Mouse (Mus musculus): ENCODE measurements around the gene Grin3b.
A peak's percentile ranks its signal among the peaks of the same experiment; 100 is the strongest.

The Grin3b gene

DNA sequence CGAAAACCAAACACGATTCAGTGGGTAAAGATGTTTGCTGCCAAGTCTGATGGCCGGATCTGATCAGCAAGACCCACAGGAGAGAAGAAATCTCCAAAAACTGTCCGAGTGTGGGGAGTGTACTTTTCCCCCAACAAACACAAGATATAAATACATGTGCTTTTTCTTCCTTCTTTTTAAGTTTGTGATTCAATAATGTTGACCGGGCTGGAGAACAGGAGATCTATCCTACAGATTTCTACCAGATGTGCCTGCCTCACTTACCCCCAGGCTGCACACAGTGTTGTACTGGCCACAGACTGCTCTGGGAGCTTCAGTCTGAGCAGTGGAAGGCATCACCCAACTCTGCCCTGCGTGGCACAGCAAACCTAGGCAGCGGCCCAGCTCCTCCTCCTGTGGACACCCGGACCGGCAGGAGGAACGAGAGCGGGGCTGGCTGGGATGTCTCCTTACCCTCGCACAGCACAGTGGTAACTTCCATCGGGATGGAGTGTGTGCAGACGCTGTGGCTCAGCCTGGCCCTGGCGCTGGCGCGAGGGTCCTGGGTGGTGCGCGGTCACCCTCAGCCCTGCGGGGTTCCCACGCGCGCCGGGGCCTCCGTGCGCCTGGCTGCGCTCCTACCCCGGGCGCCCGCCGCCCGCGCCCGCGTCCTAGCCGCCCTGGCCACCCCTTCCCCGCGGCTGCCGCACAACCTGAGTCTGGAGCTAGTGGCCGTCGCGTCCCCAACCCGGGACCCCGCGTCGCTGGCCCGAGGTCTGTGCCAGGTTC lies at the start of gene Grin3b:
Gene Grin3b, plus strand, starts transcription at position 301 of the 768 bp plus-strand sequence.
- no peak for DNase-seq (ENCODE audit: low spot score in 2 of 2)

GRCm38 (mm10) chr10:79920958-79921535 lies 49.5 kb upstream of the Grin3b start, which contains the start of gene R3hdm4:
Gene R3hdm4 (minus strand): TSS chr10:79921208.
- DNase-seq (ENCODE audit: low spot score in 2 of 2), result no peak

DNA sequence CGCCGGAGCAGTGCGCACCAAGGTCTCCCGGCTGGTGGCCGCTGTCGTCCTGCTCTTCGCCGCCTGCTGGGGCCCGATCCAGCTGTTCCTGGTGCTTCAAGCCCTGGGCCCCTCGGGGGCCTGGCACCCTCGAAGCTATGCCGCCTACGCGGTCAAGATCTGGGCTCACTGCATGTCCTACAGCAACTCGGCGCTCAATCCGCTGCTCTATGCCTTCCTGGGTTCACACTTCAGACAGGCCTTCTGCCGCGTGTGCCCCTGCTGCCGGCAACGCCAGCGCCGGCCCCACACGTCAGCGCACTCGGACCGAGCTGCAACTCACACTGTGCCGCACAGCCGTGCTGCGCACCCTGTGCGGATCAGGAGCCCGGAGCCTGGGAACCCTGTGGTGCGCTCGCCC lies 48.9 kb upstream of the Grin3b start:
- DNase-seq (ENCODE audit: low spot score in 2 of 2), result no peak

- peak; percentile 84 to 95 for DNase-seq (ENCODE audit: low spot score in 2 of 2)
These were observed 45.3 kb upstream of the Grin3b start for GRCm38 (mm10) chr10:79924998-79925784.

DNA sequence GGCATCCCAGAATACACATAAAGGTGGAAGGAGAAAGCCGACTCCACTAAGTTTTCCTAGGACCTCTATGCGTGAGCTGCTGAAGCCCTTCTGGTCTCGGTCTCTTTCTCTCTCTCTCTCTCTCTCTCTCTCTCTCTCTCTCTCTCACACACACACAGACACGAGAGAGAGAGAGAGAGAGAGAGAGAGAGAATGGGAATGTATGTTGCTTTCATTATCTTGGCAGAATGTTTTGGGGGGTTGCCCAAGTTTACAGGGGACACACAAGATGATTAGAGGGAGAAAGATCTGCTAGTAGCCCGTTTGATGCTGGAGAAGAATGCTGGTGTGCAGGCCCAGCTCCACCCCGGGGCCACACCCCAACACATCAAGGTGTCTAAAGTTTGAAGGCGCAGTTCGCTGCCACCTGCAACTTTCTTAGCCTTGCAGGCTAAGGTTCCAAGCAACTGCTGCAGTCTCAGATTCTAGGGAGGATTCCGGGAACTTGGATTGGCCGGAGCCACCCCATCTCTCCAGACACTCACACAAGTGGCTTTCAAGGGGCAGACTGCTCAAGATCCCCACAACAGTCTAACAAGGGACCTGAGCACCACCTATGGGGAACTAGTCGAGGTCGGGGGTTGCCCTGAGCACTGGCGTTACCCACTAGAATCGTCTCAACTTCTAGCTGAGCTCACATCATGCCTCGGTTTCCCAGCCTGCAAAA lies 44.6 kb upstream of the Grin3b start:
- no peak for DNase-seq (ENCODE audit: low spot score in 2 of 2)

GRCm38 (mm10) chr10:79926491-79927323 lies 43.8 kb upstream of the Grin3b start, which contains the start of gene Arid3a:
Gene Arid3a (plus strand): TSS chr10:79927043.
- peak; percentile 89 to 92 for DNase-seq (ENCODE audit: low spot score in 2 of 2)

DNA sequence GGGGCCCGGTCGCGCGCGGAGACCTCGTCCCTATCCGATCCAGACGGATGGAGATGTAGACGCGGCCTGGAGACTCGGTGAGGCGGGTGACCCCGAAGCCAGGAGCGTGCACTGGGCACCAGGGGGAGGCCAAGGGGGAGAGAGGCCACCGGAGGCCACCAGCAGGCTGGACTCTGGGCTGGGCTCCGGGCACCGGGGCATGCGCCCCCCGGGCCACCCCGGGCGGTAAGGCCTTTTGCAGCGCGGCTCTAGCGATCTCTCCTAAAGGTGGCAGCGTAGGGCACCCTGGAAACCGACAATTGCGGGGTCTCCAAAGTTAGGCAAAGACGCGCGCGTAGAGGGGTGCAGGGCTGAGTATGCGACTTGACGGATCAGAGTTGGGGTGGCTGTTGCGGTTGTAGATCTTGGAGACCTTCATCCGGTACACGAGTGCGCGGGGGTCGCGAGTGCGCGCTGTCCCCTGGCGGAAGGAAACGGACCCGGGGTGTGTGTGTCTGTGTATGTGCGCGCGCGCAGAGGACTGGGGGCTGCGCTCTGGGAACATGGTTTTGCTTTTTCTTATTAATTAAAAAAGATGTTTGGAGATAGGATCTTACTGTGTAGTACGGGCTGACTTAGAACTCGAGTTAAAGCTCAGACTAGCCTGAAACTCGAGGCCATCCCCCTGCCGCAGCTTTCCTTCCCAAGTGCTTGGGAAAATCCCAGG lies 43.0 kb upstream of the Grin3b start:
- no peak for DNase-seq (ENCODE audit: low spot score in 2 of 2)

GRCm38 (mm10) chr10:79928030-79928694 lies 42.4 kb upstream of the Grin3b start:
- no peak for DNase-seq (ENCODE audit: low spot score in 2 of 2)

DNA sequence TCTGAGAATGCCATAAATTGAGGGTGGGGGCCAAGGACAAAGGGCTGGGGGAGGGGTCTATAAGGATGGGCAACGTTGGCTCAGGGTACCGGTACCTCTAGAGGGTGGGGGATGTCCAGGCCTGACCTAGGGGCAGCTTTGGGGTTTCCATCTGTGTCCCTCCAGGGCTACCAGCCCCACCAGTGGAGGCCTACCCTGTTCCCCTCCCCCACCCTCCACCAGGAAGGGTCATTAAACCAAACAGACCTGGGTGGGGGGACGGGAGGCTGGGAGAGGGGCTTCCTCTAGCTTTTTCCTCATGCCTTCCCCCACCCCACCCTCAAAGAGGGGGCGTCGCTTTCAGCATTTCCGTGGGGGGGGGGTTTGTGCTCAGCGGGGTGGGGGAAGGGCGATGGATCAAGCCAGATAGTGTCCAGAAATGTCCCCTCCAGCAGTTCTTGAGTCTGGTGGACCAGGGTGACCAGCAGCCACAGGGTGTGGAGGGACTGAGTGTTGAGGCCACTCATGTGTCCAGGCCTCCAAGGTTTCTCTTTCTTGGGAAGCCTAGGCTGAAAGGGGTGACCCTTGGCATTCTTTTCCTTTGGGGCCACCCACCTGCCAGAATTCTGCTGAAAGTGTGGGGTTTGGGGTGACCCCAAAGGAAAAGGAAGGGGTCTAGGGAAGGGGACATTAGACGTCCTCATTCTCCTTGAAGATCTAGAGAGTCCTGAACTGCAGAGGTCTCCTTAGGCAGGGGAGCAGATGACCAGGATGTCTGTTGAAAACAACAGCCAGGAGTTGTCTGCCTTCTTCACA lies 41.4 kb upstream of the Grin3b start:
- DNase-seq (ENCODE audit: low spot score in 2 of 2), result no peak

GRCm38 (mm10) chr10:79929967-79930825 lies 40.3 kb upstream of the Grin3b start:
- no peak for DNase-seq (ENCODE audit: low spot score in 2 of 2)

DNA sequence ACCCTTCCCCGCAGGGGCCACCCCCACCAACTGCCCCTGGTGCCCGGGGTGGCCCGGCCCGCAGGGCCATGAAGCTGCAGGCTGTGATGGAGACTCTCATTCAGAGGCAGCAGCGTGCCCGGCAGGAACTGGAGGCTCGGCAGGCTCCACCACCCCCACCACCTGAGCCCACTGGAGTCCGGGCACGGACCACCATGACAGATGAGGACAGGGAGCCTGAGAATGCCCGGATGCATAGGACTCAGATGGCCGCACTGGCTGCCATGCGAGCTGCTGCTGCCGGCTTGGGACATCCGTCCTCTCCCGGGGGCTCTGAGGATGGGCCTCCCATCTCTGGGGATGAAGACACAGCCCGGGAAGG lies 39.7 kb upstream of the Grin3b start:
- no peak for DNase-seq (ENCODE audit: low spot score in 2 of 2)

DNA sequence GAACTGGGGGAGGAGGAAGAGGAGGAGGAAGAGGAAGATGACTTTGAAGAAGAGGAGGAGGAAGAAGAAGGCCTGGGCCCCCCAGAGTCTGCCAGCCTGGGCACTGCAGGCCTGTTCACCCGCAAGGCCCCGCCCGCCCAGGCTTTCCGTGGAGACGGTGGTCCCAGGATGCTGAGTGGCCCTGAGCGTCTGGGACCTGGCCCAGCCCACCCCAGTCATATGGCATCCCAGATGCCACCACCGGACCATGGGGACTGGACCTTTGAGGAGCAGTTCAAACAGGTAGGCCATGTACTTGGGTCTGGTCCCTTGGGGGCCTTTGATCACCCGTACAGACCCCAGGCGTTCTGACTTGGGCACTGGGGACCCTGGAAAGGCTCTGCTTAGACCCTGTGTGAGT lies 38.7 kb upstream of the Grin3b start:
- DNase-seq (ENCODE audit: low spot score in 2 of 2), result no peak

DNA sequence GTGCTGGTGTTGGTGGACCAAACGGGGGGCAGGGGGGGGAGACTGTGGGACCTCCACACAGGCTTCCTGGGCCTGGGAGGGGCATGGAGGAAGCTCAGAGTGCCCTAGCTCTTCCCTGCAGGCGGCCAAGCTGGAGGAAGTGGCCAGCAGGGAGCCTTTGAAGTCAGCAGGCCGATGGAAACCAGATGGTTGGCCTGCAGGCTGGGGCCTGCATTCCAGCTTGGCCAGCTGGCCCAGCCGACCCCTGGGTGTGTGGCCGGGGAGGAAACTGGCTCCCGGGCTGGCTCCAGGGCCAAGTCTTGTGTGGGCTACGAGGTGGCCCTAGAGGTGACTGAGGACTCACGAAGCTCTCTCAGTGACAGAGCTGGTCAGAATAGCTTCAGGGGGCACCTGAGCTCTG lies 37.8 kb upstream of the Grin3b start:
- DNase-seq (ENCODE audit: low spot score in 2 of 2), result peak in 1 of 2 experiments; percentile 66

DNA sequence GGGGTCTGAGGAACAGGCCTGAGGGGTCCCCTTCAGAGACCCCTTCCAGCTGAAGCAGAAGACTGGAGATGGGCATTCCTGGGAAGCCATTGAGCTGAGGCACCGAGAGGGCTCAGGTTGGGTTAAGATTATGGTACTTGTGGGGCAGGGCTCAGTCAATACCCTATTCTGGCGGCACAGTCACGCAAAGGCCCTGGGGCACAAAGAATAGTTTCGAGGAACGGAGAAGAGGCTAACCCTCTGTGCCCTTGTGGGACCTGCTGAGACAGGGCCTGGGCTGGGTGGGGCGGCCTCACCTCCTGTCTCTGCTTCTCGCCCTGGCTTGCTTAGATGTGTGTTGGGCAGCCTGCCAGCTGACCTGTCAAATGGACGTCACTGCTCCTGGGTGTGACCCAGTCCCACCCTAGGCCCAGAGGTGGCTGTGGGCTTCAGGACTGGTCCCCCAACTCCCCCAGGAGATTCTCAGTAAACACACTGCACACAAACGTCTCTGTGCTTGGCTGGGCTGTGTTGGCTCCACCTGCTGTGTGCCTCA lies 37.3 kb upstream of the Grin3b start:
- DNase-seq (ENCODE audit: low spot score in 2 of 2), result peak in 1 of 2 experiments; percentile 53

- DNase-seq (ENCODE audit: low spot score in 2 of 2), result no peak
These were observed 36.7 kb upstream of the Grin3b start for GRCm38 (mm10) chr10:79933861-79934260.

DNA sequence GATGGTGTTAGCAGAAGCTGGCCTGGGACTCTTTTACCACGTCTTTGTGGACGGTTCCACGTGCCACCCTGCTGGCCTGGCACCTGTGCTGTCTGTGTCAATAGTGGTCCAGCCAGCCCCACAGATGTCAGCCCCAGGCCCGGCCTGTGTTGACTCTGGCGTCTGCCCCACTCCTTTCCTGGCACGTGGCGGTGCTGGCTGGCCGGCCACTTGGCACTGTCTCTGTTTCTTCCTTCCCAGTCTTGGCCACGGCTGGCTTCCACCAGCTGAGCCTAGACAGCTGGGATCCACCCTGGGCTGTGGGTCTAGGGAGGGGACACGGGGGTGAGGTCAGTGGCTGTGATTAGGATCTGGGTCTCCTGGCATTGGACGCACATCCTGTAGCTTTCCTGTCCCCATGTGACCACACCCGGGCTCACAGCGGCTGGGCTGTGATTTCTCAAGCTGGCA lies 36.2 kb upstream of the Grin3b start:
- peak in 1 of 2 experiments; percentile 77 for DNase-seq (ENCODE audit: low spot score in 2 of 2)

- no peak for DNase-seq (ENCODE audit: low spot score in 2 of 2)
These were observed 35.5 kb upstream of the Grin3b start for GRCm38 (mm10) chr10:79934794-79935569.

Data from urinary bladder, adult 18-20 months (tissue).